ENCODE assay signal across 9 mouse cellular contexts in the genomic region with DNA sequence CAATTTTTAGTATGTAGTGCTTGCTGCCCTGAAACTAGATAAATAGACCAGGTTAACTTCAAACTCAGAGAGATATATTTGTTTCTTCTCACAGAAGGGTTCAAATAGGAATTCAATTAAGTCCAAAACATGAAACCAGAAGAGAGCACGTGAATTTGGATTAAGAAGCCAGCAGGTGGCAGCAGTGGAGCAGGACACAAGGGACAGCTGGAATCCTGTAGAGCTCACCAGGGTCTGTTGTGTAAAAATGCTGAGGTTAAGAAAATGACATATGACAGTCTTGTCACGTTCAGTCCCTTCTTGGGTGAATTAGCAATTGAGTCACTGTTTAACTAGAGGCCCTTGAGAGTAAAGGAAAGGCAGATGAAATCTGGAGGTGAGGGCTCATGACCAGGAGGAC. TPM values are rescaled to one million over a fixed set of nuclear protein-coding genes. Genes with fewer than 3 reads are reported as not detected.
A peak's percentile ranks its signal among the peaks of the same experiment; 100 is the strongest.
DNase-seq lines count a peak whose midpoint lies in the region; ATAC-seq and TF ChIP-seq lines count a peak whose summit lies in the region.
"Had no signal": no experiment of that assay in that cellular context is flagged by ENCODE, and none has a peak within 500 bp of the region (broad histone marks: within the 10 kb centered on the region; RNA-seq: fewer than 3 reads in every experiment).

No protein-coding gene starts in this region.

- intact Hi-C loops in heart, postnatal 10 days (cut with DNase I): loop anchor here (5.0 kb wide), 4 partner anchors 66 to 271 kb away; a partner anchor contains a TSS

- no peak overlapping the region for H3K27ac ChIP-seq in embryonic facial prominence, embryonic 11.5 days (replicated peaks; ENCODE audit: low read depth, low read length)
- H3K27ac ChIP-seq in lung, embryonic 14.5 days (ENCODE audit: low read depth): no peak overlapping the region
- H3K27ac ChIP-seq in small intestine, adult 2 months (ENCODE audit: insufficient read depth, low read depth, low read length): no peak overlapping the region
- H3K27ac ChIP-seq: embryonic facial prominence, embryonic 15.5 days had no signal

- H3K4me2 ChIP-seq in embryonic facial prominence, embryonic 11.5 days (ENCODE audit: low read depth, low read length): no peak overlapping the region
- H3K4me2 ChIP-seq in lung, embryonic 14.5 days: no peak overlapping the region
- H3K4me2 ChIP-seq: embryonic facial prominence, embryonic 15.5 days had no signal

- peak; percentile 45 to 74 for DNase-seq in heart, postnatal 10 days
- no peak for DNase-seq in heart, adult 11 months
- DNase-seq in CD4-positive helper T cell, adult 2 months (ENCODE audit: low read depth, low spot score): peak; percentile 23
- peak; percentile 77 for DNase-seq in adrenal gland, postnatal 14 days
- peak; percentile 70 for DNase-seq in embryonic facial prominence, embryonic 11.5 days (ENCODE audit: low spot score)
- peak; percentile 21 for DNase-seq in large intestine, adult 2 months (ENCODE audit: low read depth, low spot score)
- DNase-seq in lung, embryonic 14.5 days: peak; percentile 88

- H3K9me3 ChIP-seq in embryonic facial prominence, embryonic 11.5 days (replicated peaks; ENCODE audit: control insufficient read depth, low read length): no peaks in the 10 kb centered on the region
- no peaks in the 10 kb centered on the region for H3K9me3 ChIP-seq in lung, embryonic 14.5 days (ENCODE audit: low read depth, low read length)
- H3K9me3 ChIP-seq: embryonic facial prominence, embryonic 15.5 days had no signal

- no peak for TF ChIP-seq POLR2A in small intestine, adult 2 months (IDR thresholded peaks at IDR 0.05; ENCODE audit: low read depth, low read length)

- TF ChIP-seq CTCF in lung, embryonic 14.5 days (IDR thresholded peaks at IDR 0.05; ENCODE audit: low read depth): peak; percentile 76
- TF ChIP-seq CTCF in small intestine, adult 2 months (IDR thresholded peaks at IDR 0.05; ENCODE audit: extremely low read depth, insufficient read length, insufficient replicate concordance, low read depth, low read length): peak; percentile 64; the same call in 1 of the 2 replicates

- no peak for ATAC-seq in embryonic facial prominence, embryonic 11.5 days (replicated peaks; ENCODE audit: insufficient number of reproducible peaks, low FRiP score, low TSS enrichment, low read depth)
- peak; percentile 52; the same call in 1 of the 2 replicates for ATAC-seq in lung, embryonic 14.5 days (ENCODE audit: insufficient read depth)

- H3K4me3 ChIP-seq in embryonic facial prominence, embryonic 11.5 days (ENCODE audit: low read depth, low read length): no peak overlapping the region
- H3K4me3 ChIP-seq in lung, embryonic 14.5 days (ENCODE audit: low read depth, low read length): no peak overlapping the region
- H3K4me3 ChIP-seq in small intestine, adult 2 months (ENCODE audit: low read depth, low read length): no peak overlapping the region
- H3K4me3 ChIP-seq: embryonic facial prominence, embryonic 15.5 days had no signal

- H3K9ac ChIP-seq in embryonic facial prominence, embryonic 11.5 days (replicated peaks; ENCODE audit: low read length): no peak overlapping the region
- H3K9ac ChIP-seq in lung, embryonic 14.5 days: no peak overlapping the region
- H3K9ac ChIP-seq: embryonic facial prominence, embryonic 15.5 days had no signal

- 12% methylated on average over 2 of the region's 2 CpGs for WGBS in embryonic facial prominence, embryonic 11.5 days
- WGBS in large intestine, adult 2 months: 1% methylated on average over 2 of the region's 2 CpGs
- WGBS in lung, embryonic 14.5 days: 4% methylated on average over 2 of the region's 2 CpGs
- 1% methylated on average over 2 of the region's 2 CpGs for WGBS in small intestine, adult 2 months

- no peaks in the 10 kb centered on the region for H3K4me1 ChIP-seq in embryonic facial prominence, embryonic 11.5 days (ENCODE audit: control insufficient read depth, insufficient read depth, low read length)
- H3K4me1 ChIP-seq in lung, embryonic 14.5 days (ENCODE audit: insufficient read depth): no peaks in the 10 kb centered on the region
- H3K4me1 ChIP-seq in small intestine, adult 2 months (ENCODE audit: control insufficient read depth, insufficient read depth, insufficient read length, low read length): no peaks in the 10 kb centered on the region
- H3K4me1 ChIP-seq: embryonic facial prominence, embryonic 15.5 days had no signal

- no peaks in the 10 kb centered on the region for H3K36me3 ChIP-seq in embryonic facial prominence, embryonic 11.5 days (replicated peaks; ENCODE audit: control insufficient read depth, insufficient read depth, low read depth, low read length)
- no peaks in the 10 kb centered on the region for H3K36me3 ChIP-seq in lung, embryonic 14.5 days (ENCODE audit: insufficient read depth)
- H3K36me3 ChIP-seq in small intestine, adult 2 months (ENCODE audit: control insufficient read depth, insufficient read depth, low read length): peaks cover 4% of the 10 kb centered on the region
- H3K36me3 ChIP-seq: embryonic facial prominence, embryonic 15.5 days had no signal

- H3K27me3 ChIP-seq in embryonic facial prominence, embryonic 11.5 days (ENCODE audit: control insufficient read depth, insufficient read depth, low read length): no peaks in the 10 kb centered on the region
- H3K27me3 ChIP-seq in lung, embryonic 14.5 days (ENCODE audit: insufficient read depth, low read length): no peaks in the 10 kb centered on the region
- H3K27me3 ChIP-seq in small intestine, adult 2 months (ENCODE audit: control insufficient read depth, insufficient read depth, low read length): no peaks in the 10 kb centered on the region
- H3K27me3 ChIP-seq: embryonic facial prominence, embryonic 15.5 days had no signal

RNA-seq across cellular contexts. Expression of a gene that starts 14.3 kb away (rescaled TPM):
- under 1 TPM; 0.17 to 0.26 TPM for total RNA-seq in heart, postnatal 10 days (2021)
- total RNA-seq in adrenal gland, postnatal 14 days (2021): 0.45 and 0.70 TPM in 2 replicates
- polyA plus RNA-seq in embryonic facial prominence, embryonic 11.5 days (2014; fragmentation: Nextera tagmentation; extraction: Ambion mirVana): not detected in 2 replicates
- polyA plus RNA-seq in large intestine, adult 2 months (2012; rRNA removed): 7.5 and 11.9 TPM in 2 replicates
- 0.37 and 0.83 TPM in 2 replicates for polyA plus RNA-seq in lung, embryonic 14.5 days (2014; fragmentation: Nextera tagmentation; extraction: Ambion mirVana)
- polyA plus RNA-seq in small intestine, adult 2 months (2012; rRNA removed): 3.7 and 5.2 TPM in 2 replicates

RNA-seq across cellular contexts. Expression of a gene that starts 28.0 kb away (rescaled TPM):
- under 1 TPM; 0.74 to 0.84 TPM for total RNA-seq in heart, postnatal 10 days (2021)
- total RNA-seq in adrenal gland, postnatal 14 days (2021): 0.67 and 1.6 TPM in 2 replicates
- 0.40 TPM in 1 of 2 replicates, not detected in the other for polyA plus RNA-seq in embryonic facial prominence, embryonic 11.5 days (2014; fragmentation: Nextera tagmentation; extraction: Ambion mirVana)
- 6.6 and 8.9 TPM in 2 replicates for polyA plus RNA-seq in large intestine, adult 2 months (2012; rRNA removed)
- 0.41 and 1.1 TPM in 2 replicates for polyA plus RNA-seq in lung, embryonic 14.5 days (2014; fragmentation: Nextera tagmentation; extraction: Ambion mirVana)
- polyA plus RNA-seq in small intestine, adult 2 months (2012; rRNA removed): 4.8 and 5.4 TPM in 2 replicates

RNA-seq across cellular contexts. Expression of a gene that starts 35.5 kb away (rescaled TPM):
- under 1 TPM; 0.17 to 0.22 TPM for total RNA-seq in heart, postnatal 10 days (2021)
- 0.26 and 7.7 TPM in 2 replicates for total RNA-seq in adrenal gland, postnatal 14 days (2021)
- not detected in 2 replicates for polyA plus RNA-seq in embryonic facial prominence, embryonic 11.5 days (2014; fragmentation: Nextera tagmentation; extraction: Ambion mirVana)
- polyA plus RNA-seq in large intestine, adult 2 months (2012; rRNA removed): 23.5 and 51.9 TPM in 2 replicates
- 0.21 and 0.28 TPM in 2 replicates for polyA plus RNA-seq in lung, embryonic 14.5 days (2014; fragmentation: Nextera tagmentation; extraction: Ambion mirVana)
- polyA plus RNA-seq in small intestine, adult 2 months (2012; rRNA removed): 19.2 and 46.0 TPM in 2 replicates

RNA-seq across cellular contexts. Expression of a gene that starts 49.8 kb away (rescaled TPM):
- total RNA-seq in heart, postnatal 10 days (2021): 1 to 10 TPM; 1.1 to 1.8 TPM
- total RNA-seq in adrenal gland, postnatal 14 days (2021): 1.2 and 2.9 TPM in 2 replicates
- 0.28 TPM in 1 of 2 replicates, not detected in the other for polyA plus RNA-seq in embryonic facial prominence, embryonic 11.5 days (2014; fragmentation: Nextera tagmentation; extraction: Ambion mirVana)
- polyA plus RNA-seq in large intestine, adult 2 months (2012; rRNA removed): 9.9 and 12.5 TPM in 2 replicates
- polyA plus RNA-seq in lung, embryonic 14.5 days (2014; fragmentation: Nextera tagmentation; extraction: Ambion mirVana): 2.2 and 3.0 TPM in 2 replicates
- polyA plus RNA-seq in small intestine, adult 2 months (2012; rRNA removed): 4.3 and 5.0 TPM in 2 replicates

Comparison
In these comparisons a context has a peak if more than half of its experiments do, and no peak if none do; other contexts are left out.
1. RNA of a gene that starts 35.5 kb away (polyA plus RNA-seq): 19.2 to 46.0 TPM in small intestine, adult 2 months and 23.5 to 51.9 TPM in large intestine, adult 2 months; 0.21 to 0.28 TPM in lung, embryonic 14.5 days and not detected in embryonic facial prominence, embryonic 11.5 days; every median in the first group is over 10 times any median in the second.